Mouse (Mus musculus) G1E (cell line): ENCODE results near the gene Pdcd4. TPM values are rescaled to one million over a fixed set of nuclear protein-coding genes. Genes with fewer than 3 reads are reported as not detected.

Source experiments
- ATAC-seq: 2 replicates; pipeline ENCODE4 v1.8.0; 2016; ENCODE audit warnings: mild to moderate bottlenecking; ENCODE audit not compliant: insufficient number of reproducible peaks, poor library complexity, low FRiP score, severe bottlenecking; ENCODE audit errors: extremely low read depth
- DNase-seq: peaks from one replicate; pipeline ENCODE4 v3.0.0; 2012; ENCODE audit warnings: low spot score
- H3K27me3 ChIP-seq: 2 replicates; pipeline ENCODE4 v1.6.1; 2012; ENCODE audit warnings: mild to moderate bottlenecking, low read length, inconsistent platforms; ENCODE audit not compliant: insufficient read depth
- H3K36me3 ChIP-seq: replicated peaks from 2 replicates; pipeline ENCODE3; 2012; ENCODE audit warnings: mild to moderate bottlenecking, inconsistent platforms
- H3K4me1 ChIP-seq: 2 replicates; pipeline ENCODE4 v1.6.1; 2012; ENCODE audit warnings: low read depth, low read length, inconsistent platforms, mixed read lengths; ENCODE audit not compliant: insufficient read depth
- H3K4me3 ChIP-seq: 2 replicates; pipeline ENCODE4 v1.5.1; 2012; ENCODE audit warnings: low read depth, mild to moderate bottlenecking, inconsistent platforms, low read length, moderate library complexity, mixed read lengths
- H3K9me3 ChIP-seq: replicated peaks from 2 replicates; pipeline ENCODE4 v1.6.1; 2012; ENCODE audit warnings: inconsistent platforms
- CTCF ChIP-seq: IDR thresholded peaks from 2 replicates; pipeline ENCODE4 v1.5.1; 2012; ENCODE audit warnings: low read depth, low read length, inconsistent platforms, mixed read lengths
- GATA1 ChIP-seq: IDR thresholded peaks from 2 replicates; pipeline ENCODE4 v1.6.1; 2012; ENCODE audit warnings: borderline replicate concordance, low read length, inconsistent platforms, mixed read lengths
- GATA2 ChIP-seq: IDR thresholded peaks from 2 replicates; pipeline ENCODE4 v1.6.1; 2012; ENCODE audit warnings: low read depth, low read length, inconsistent platforms, borderline replicate concordance
- POLR2AphosphoS5 ChIP-seq: IDR thresholded peaks from 2 replicates; pipeline ENCODE4 v1.6.1; 2012; ENCODE audit warnings: low read depth, low read length, inconsistent platforms; ENCODE audit not compliant: insufficient replicate concordance
- TAL1 ChIP-seq: conservative IDR thresholded peaks from 2 replicates; pipeline ENCODE4 v1.6.1; 2012; ENCODE audit warnings: low read depth, low read length, inconsistent platforms, mixed read lengths
- polyA plus RNA-seq: library from polyadenylated mRNA; stranded (reverse); fragments of >175 nt; gene quantifications from 2 replicates; pipeline ENCODE4 v1.2.3, GENCODE M21; 2012
- total RNA-seq, 2 experiments: library from RNA; stranded (forward) in 1 of 2; stranded (reverse) in 1 of 2; fragments of 200-1000 nt in 1 of 2; fragments of >200 nt in 1 of 2; fragmentation: Nextera tagmentation in 1 of 2; gene quantifications; 2 replicates each; pipeline ENCODE4 v1.2.3; 2014 to 2017

Pdcd4 gene
- total and polyA plus RNA-seq, 3 experiments: 93.3 to 270 (median 255) TPM

DNA sequence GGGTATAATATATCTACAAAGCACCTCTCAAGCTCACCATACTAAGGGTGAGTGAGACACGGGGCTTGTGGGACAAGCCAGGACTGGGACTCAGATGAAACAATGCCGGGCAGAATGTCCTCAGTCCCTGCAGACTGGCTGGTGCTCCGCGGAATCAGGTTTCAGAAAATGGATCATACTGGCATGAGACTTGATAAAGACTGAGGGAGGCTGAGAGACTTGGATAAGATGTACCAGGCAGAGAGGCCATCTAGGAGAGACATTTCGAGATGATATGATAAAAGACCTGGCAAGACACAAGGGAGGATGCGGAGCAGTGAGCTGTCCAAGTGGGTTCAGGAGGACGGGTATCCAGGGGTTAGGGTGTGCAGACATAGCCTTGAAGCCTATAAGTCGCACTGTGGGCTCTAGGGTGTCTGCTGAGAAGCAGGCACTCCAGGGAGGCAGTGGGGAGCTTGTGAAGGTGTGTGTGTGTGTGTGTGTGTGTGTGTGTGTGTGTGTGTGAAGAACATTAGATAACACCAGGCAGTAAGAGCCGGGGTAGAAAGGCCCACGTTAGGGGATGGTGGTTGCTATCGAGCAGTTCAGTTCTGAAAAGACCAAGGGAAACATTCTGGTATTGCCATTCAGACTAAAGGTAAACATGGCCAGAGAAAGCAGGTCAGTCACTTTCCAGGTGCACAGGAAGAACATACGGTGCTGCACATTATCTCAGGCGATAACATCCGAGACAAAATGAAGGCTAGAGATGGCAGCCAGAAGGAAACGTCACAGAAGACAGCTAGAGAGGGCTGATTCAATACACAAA lies 10.1 kb downstream of the Pdcd4 start:
- peaks cover 48% of the 10 kb centered on the region for H3K4me1 ChIP-seq
- TF ChIP-seq GATA1 (no peak), GATA2 (no peak), CTCF (no peak), TAL1 (no peak), POLR2AphosphoS5 (no peak)
- H3K36me3 ChIP-seq: peaks cover 6% of the 10 kb centered on the region
- DNase-seq (no peak), ATAC-seq (no peak)
- no peaks in the 10 kb centered on the region for H3K9me3 ChIP-seq
- peak overlapping the region; percentile 98; the same call in 1 of the 2 replicates for H3K4me3 ChIP-seq
- H3K27me3 ChIP-seq: no peaks in the 10 kb centered on the region

DNA sequence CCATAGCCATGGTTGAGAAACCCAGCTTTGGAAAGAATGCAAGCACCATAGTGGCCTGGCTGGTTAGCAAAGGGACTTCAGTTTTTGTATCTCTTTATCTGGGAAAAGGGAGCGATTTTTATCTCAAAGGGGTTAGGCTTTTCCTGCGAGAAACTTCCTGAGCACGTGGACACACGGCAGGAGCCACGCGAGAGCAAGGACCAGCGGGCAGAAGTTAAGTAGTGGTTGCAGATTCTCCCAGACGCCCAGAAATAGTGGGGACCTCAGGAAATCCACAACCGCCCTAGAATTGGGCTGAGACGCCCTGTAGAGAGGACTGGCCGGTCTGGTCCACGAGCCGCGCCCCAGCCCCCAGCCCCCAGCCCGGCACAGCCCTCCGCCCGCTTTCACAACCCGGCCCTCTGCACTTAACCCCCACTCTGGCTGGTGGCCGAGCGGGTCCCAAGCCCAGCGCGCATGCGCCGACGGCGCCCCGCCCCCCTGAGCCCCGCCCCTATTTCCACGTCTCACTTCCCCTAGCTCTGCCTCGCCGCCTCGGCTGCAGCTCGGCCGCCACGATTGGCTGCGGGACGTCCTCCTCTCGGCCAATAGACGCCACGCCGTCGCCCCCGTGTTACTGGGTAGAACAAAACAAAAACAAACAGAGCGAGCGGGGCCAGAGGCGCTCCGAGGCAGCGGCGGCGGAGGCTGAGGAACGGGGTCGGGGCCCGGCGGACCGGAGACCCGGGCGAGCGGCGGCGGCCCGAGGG lies 10.9 kb downstream of the Pdcd4 start:
- H3K36me3 ChIP-seq: peaks cover 10% of the 10 kb centered on the region
- H3K4me3 ChIP-seq: peak overlapping the region; percentile 98
- H3K27me3 ChIP-seq: no peaks in the 10 kb centered on the region
- ATAC-seq (peak; percentile 90), DNase-seq (peak; percentile 97)
- no peaks in the 10 kb centered on the region for H3K9me3 ChIP-seq
- no peak for TF ChIP-seq GATA1
- no peak for TF ChIP-seq TAL1
- TF ChIP-seq CTCF: no peak
- no peak for TF ChIP-seq POLR2AphosphoS5
- TF ChIP-seq GATA2: no peak
- H3K4me1 ChIP-seq: peaks cover 53% of the 10 kb centered on the region

DNA sequence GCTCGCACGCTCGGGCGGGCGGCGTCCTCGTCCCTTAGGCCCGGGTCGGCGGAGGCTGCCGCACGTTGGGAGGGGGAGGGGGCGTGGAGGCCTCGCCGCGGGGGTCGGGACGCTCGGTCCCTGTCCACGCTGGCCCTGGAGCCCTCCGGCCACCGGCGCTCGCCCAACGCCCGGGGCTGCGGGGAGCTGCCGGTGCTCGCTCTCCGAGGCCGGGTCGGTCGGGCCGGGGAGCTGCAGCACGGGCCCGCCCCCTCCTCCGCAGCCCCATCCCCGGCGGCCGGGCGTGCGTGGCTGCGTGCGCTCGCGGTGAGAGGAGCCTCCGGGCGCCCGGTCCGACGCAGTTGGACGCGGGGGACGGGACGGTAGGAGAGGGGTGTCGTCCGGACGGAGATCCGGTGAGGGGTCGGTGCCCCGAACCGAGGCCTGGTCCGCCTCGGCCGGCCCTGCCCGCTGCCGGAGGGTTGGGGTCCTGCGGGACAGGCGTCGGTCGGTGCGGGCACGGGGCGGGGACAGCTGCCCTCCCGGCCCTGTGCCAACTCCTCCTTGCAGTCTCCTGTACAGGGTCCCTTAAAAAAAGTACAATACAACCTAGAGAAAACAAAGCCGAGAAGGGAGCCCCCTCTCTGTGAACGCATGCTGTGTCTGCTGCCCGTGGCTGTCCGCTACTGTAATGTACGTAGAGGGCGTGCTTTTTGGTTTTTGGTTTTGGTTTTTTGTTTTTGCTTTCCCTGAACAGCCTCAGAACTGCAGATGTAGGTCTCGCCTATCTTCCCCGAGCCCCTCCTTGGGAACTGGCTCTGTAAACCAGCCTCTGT lies 11.7 kb downstream of the Pdcd4 start:
- DNase-seq (no peak), ATAC-seq (no peak)
- TF ChIP-seq CTCF (no peak), GATA1 (no peak), GATA2 (no peak), TAL1 (no peak), POLR2AphosphoS5 (no peak)
- peak overlapping the region; percentile 98 for H3K4me3 ChIP-seq
- no peaks in the 10 kb centered on the region for H3K27me3 ChIP-seq
- H3K9me3 ChIP-seq: no peaks in the 10 kb centered on the region
- peaks cover 17% of the 10 kb centered on the region for H3K36me3 ChIP-seq
- peaks cover 52% of the 10 kb centered on the region for H3K4me1 ChIP-seq

DNA sequence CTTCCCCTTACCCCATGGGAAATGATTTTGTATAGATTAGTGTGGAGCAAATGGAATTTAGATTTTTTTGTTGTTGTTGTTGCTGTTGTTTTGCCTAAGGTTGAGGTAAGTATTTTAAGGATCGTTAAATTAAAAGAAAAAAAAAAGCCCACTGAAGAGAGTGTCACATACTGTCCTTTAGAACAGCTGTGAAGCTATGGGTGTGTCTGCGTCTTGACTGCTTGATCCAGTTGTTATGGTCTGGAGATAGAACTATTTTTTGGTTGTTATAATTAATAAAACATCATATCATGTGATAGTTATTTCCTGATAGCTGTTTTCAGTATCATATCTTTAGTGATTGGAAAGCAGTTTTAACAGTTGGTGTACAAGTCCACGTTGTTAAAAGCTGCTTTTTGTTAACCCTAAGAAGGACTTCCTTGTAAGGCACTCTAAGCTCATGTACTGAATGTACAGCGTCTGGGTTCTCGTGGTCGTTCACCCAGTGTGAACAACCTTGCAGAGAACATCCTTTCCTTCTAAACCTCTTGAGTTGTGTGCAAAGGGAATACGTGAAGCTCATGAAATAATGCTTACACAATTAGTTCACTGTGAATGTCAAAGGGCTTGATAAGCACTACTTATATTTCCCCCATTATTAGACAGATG lies 12.9 kb downstream of the Pdcd4 start:
- Histone ChIP-seq H3K36me3 (peaks cover 26% of the 10 kb centered on the region), H3K27me3 (no peaks in the 10 kb centered on the region), H3K4me3 (peak overlapping the region; percentile 98), H3K9me3 (no peaks in the 10 kb centered on the region), H3K4me1 (peaks cover 47% of the 10 kb centered on the region)
- DNase-seq: no peak
- TF ChIP-seq CTCF (no peak), TAL1 (no peak), GATA2 (no peak), GATA1 (no peak), POLR2AphosphoS5 (no peak)
- ATAC-seq: no peak

DNA sequence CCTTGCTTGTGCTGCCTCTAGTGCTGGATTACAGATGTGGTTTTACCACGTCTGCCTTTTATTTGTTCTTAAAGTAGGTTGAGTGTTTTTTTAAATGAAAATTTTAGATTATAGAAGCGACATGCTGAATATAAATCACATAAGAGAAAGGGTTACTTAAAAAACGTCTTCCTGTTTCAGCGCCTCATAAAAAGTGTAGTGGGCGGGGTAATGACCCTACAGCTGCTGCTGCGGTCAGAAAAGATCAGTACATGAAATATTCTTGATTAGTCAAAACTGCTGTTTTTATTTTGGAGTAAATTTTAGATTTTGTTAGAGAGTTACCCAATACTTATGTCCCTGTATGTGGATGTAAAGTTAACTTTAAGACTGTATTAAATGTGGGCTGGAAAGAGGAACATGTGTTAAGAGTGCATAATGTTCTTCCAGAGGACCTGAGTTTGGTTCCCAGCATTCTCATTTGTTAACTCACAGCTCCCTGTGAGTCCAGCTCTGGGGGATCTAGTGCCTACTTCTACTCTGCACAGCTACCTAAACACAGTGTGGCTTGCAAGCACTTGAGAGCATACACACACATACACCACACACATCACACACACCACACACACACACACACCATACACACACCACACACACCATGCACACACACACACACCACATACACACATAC lies 14.1 kb downstream of the Pdcd4 start:
- TF ChIP-seq CTCF (no peak), GATA1 (no peak), GATA2 (no peak), TAL1 (no peak), POLR2AphosphoS5 (no peak)

More for the DNA sequence above, 14.1 kb downstream of the Pdcd4 start:
- Histone ChIP-seq H3K9me3 (no peaks in the 10 kb centered on the region), H3K36me3 (peaks cover 34% of the 10 kb centered on the region), H3K4me3 (peak overlapping the region; percentile 48; the same call in 1 of the 2 replicates), H3K27me3 (no peaks in the 10 kb centered on the region), H3K4me1 (peaks cover 41% of the 10 kb centered on the region)
- DNase-seq (no peak), ATAC-seq (no peak)
